Mouse (Mus musculus): ENCODE results near the gene Abca5. TPM values are rescaled to one million over a fixed set of nuclear protein-coding genes. Genes with fewer than 3 reads are reported as not detected.
A peak's percentile ranks its signal among the peaks of the same experiment; 100 is the strongest.
"Not testable (repeated sequence)": the region's sequence is repeated elsewhere in the genome, so short reads cannot be mapped to it uniquely, and the experiment has no call there.

Gene Abca5
- polyA plus RNA-seq, 1 experiment: 15.7 TPM

GRCm38 (mm10) chr11:110369312-110370019 is 31.9 kb upstream of the Abca5 start:
- TF ChIP-seq CTCF (IDR thresholded peaks at IDR 0.05; ENCODE audit: borderline replicate concordance, insufficient read depth, low read depth, low read length) (no peak), POLR2A (IDR thresholded peaks at IDR 0.05; ENCODE audit: borderline replicate concordance, insufficient read depth, low read length) (no peak)
- 45% methylated on average over 15 of the region's 15 CpGs for WGBS
- Histone ChIP-seq H3K27me3 (ENCODE audit: control insufficient read depth, insufficient read depth, low read length) (no peaks in the 10 kb centered on the region), H3K27ac (ENCODE audit: insufficient read depth, low read length) (no peak overlapping the region), H3K4me1 (ENCODE audit: control insufficient read depth, insufficient read depth, low read length) (no peaks in the 10 kb centered on the region), H3K4me3 (replicated peaks; ENCODE audit: insufficient read depth, low read depth, low read length) (no peak overlapping the region)
- no peak for DNase-seq

- no peak overlapping the region for H3K4me3 ChIP-seq (replicated peaks; ENCODE audit: insufficient read depth, low read depth, low read length)
- H3K27ac ChIP-seq (ENCODE audit: insufficient read depth, low read length): no peak overlapping the region
- WGBS: 96% methylated on average over 13 of the region's 13 CpGs
- TF ChIP-seq POLR2A (IDR thresholded peaks at IDR 0.05; ENCODE audit: borderline replicate concordance, insufficient read depth, low read length): no peak
- no peak for TF ChIP-seq CTCF (IDR thresholded peaks at IDR 0.05; ENCODE audit: borderline replicate concordance, insufficient read depth, low read depth, low read length)
- DNase-seq: no peak
- no peaks in the 10 kb centered on the region for H3K4me1 ChIP-seq (ENCODE audit: control insufficient read depth, insufficient read depth, low read length)
- no peaks in the 10 kb centered on the region for H3K27me3 ChIP-seq (ENCODE audit: control insufficient read depth, insufficient read depth, low read length)
These were observed 30.1 kb upstream of the Abca5 start for GRCm38 (mm10) chr11:110367638-110368037.

DNA sequence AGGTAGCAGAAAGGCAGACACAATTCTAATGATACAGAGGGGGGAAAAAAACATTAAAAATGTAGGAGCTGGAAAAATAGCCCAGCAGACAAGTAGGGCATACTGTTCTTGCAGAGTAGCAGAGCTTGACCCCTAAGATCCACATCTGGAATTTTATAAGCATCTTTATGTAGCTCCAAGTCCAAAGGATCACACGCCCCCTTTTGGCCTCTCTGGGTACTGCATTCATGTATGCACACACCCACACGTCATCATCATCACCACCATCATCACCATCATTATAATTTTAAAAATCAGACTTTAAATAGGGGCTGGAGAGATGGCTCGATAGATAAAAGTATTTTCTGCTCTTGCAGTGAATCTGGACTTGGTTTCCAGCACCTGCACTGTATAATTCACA is 29.4 kb upstream of the Abca5 start:
- Histone ChIP-seq H3K27me3 (ENCODE audit: control insufficient read depth, insufficient read depth, low read length) (no peaks in the 10 kb centered on the region), H3K27ac (ENCODE audit: insufficient read depth, low read length) (no peak overlapping the region), H3K4me3 (replicated peaks; ENCODE audit: insufficient read depth, low read depth, low read length) (no peak overlapping the region), H3K4me1 (ENCODE audit: control insufficient read depth, insufficient read depth, low read length) (no peaks in the 10 kb centered on the region)
- no peak for DNase-seq
- WGBS: 84% methylated on average over 3 of the region's 3 CpGs
- TF ChIP-seq CTCF (IDR thresholded peaks at IDR 0.05; ENCODE audit: borderline replicate concordance, insufficient read depth, low read depth, low read length) (no peak), POLR2A (IDR thresholded peaks at IDR 0.05; ENCODE audit: borderline replicate concordance, insufficient read depth, low read length) (no peak)

GRCm38 (mm10) chr11:110365016-110365415 is 27.5 kb upstream of the Abca5 start:
- 78% methylated on average over 3 of the region's 3 CpGs for WGBS
- DNase-seq: no peak

GRCm38 (mm10) chr11:110357756-110358551 is 20.4 kb upstream of the Abca5 start:
- Histone ChIP-seq H3K4me3 (replicated peaks; ENCODE audit: insufficient read depth, low read depth, low read length) (no peak overlapping the region), H3K4me1 (ENCODE audit: control insufficient read depth, insufficient read depth, low read length) (no peaks in the 10 kb centered on the region), H3K27me3 (ENCODE audit: control insufficient read depth, insufficient read depth, low read length) (no peaks in the 10 kb centered on the region), H3K27ac (ENCODE audit: insufficient read depth, low read length) (no peak overlapping the region)
- DNase-seq: peak; percentile 22 to 33
- peak; percentile 40; the same call in 1 of the 2 replicates for TF ChIP-seq CTCF (IDR thresholded peaks at IDR 0.05; ENCODE audit: borderline replicate concordance, insufficient read depth, low read depth, low read length)
- TF ChIP-seq POLR2A (IDR thresholded peaks at IDR 0.05; ENCODE audit: borderline replicate concordance, insufficient read depth, low read length): no peak
- 72% methylated on average over 16 of the region's 16 CpGs for WGBS

More at GRCm38 (mm10) chr11:110365016-110365415, 27.5 kb upstream of the Abca5 start:
- H3K4me1 ChIP-seq (ENCODE audit: control insufficient read depth, insufficient read depth, low read length): no peaks in the 10 kb centered on the region
- no peaks in the 10 kb centered on the region for H3K27me3 ChIP-seq (ENCODE audit: control insufficient read depth, insufficient read depth, low read length)
- no peak overlapping the region for H3K27ac ChIP-seq (ENCODE audit: insufficient read depth, low read length)
- TF ChIP-seq CTCF (IDR thresholded peaks at IDR 0.05; ENCODE audit: borderline replicate concordance, insufficient read depth, low read depth, low read length) (peak; percentile 34; the same call in 1 of the 2 replicates), POLR2A (IDR thresholded peaks at IDR 0.05; ENCODE audit: borderline replicate concordance, insufficient read depth, low read length) (no peak)
- no peak overlapping the region for H3K4me3 ChIP-seq (replicated peaks; ENCODE audit: insufficient read depth, low read depth, low read length)

GRCm38 (mm10) chr11:110355131-110355530 is 17.6 kb upstream of the Abca5 start:
- not testable (repeated sequence) for H3K4me1 ChIP-seq (ENCODE audit: control insufficient read depth, insufficient read depth, low read length); H3K4me3 ChIP-seq (replicated peaks; ENCODE audit: insufficient read depth, low read depth, low read length); H3K27ac ChIP-seq (ENCODE audit: insufficient read depth, low read length); DNase-seq; H3K27me3 ChIP-seq (ENCODE audit: control insufficient read depth, insufficient read depth, low read length)
- WGBS: 85% methylated on average over 9 of the region's 9 CpGs

DNA sequence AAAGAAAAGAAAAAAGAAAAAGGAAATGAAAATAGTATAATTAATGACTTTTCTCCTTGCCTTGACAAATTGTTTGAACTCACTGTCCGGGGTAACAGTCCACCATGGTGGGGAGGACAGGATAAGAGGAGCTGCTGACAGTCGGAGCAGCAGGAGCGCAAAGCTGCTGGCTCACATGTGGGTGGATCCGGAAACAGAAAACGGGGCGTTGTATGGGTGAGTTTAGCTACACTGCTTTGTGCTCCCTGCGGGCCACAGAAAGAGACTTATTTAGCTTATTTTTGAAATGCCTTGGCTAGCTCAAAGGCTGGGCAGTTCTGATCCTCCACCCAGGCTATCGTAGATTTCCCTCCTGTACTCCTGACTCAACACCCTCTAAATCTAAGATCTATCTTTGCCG is 16.7 kb upstream of the Abca5 start:
- DNase-seq: no peak
- WGBS: 83% methylated on average over 9 of the region's 9 CpGs
- TF ChIP-seq CTCF (IDR thresholded peaks at IDR 0.05; ENCODE audit: borderline replicate concordance, insufficient read depth, low read depth, low read length) (no peak), POLR2A (IDR thresholded peaks at IDR 0.05; ENCODE audit: borderline replicate concordance, insufficient read depth, low read length) (no peak)
- no peak overlapping the region for H3K4me3 ChIP-seq (replicated peaks; ENCODE audit: insufficient read depth, low read depth, low read length)
- no peaks in the 10 kb centered on the region for H3K4me1 ChIP-seq (ENCODE audit: control insufficient read depth, insufficient read depth, low read length)
- no peak overlapping the region for H3K27ac ChIP-seq (ENCODE audit: insufficient read depth, low read length)
- H3K27me3 ChIP-seq (ENCODE audit: control insufficient read depth, insufficient read depth, low read length): no peaks in the 10 kb centered on the region

GRCm38 (mm10) chr11:110348170-110348569 is 10.7 kb upstream of the Abca5 start:
- H3K27ac ChIP-seq (ENCODE audit: insufficient read depth, low read length): no peak overlapping the region
- no peak for DNase-seq
- no peaks in the 10 kb centered on the region for H3K27me3 ChIP-seq (ENCODE audit: control insufficient read depth, insufficient read depth, low read length)
- no peak overlapping the region for H3K4me3 ChIP-seq (replicated peaks; ENCODE audit: insufficient read depth, low read depth, low read length)
- no peak for TF ChIP-seq POLR2A (IDR thresholded peaks at IDR 0.05; ENCODE audit: borderline replicate concordance, insufficient read depth, low read length)
- no peak for TF ChIP-seq CTCF (IDR thresholded peaks at IDR 0.05; ENCODE audit: borderline replicate concordance, insufficient read depth, low read depth, low read length)
- H3K4me1 ChIP-seq (ENCODE audit: control insufficient read depth, insufficient read depth, low read length): no peaks in the 10 kb centered on the region
- WGBS: 87% methylated on average over 2 of the region's 2 CpGs

Measured in cerebellum, adult 2 months (tissue).